Mouse (Mus musculus) stomach, embryonic 16.5 days (tissue): ENCODE results near the gene Gm3250. TPM values are rescaled to one million over a fixed set of nuclear protein-coding genes. Genes with fewer than 3 reads are reported as not detected.
"Not testable (repeated sequence)": the region's sequence is repeated elsewhere in the genome, so short reads cannot be mapped to it uniquely, and the experiment has no call there.

ENCODE experiments used
- ATAC-seq: fragments of 200-750 bp; cut with Nextera tagmentation; 2 replicates; pipeline ENCODE4 v1.8.0; 2017; ENCODE audit warnings: moderate number of reproducible peaks, moderate TSS enrichment; ENCODE audit not compliant: insufficient read depth, low FRiP score
- H3K27ac ChIP-seq: fragments of 300-500 bp; sonication (generic); 2 replicates; pipeline ENCODE4 v1.5.1; 2014; ENCODE audit warnings: low read length
- H3K27me3 ChIP-seq: fragments of 300-500 bp; sonication (generic); 2 replicates; pipeline ENCODE4 v1.6.1; 2014; ENCODE audit warnings: low read length, control low read depth, mixed read lengths; ENCODE audit not compliant: control insufficient read depth, insufficient read depth
- H3K36me3 ChIP-seq: fragments of 300-500 bp; sonication (generic); 2 replicates; pipeline ENCODE4 v1.6.1; 2014; ENCODE audit warnings: low read length; ENCODE audit not compliant: control insufficient read depth, insufficient read depth
- H3K4me1 ChIP-seq: fragments of 300-500 bp; sonication (generic); 2 replicates; pipeline ENCODE4 v1.6.1; 2014; ENCODE audit warnings: low read length, control low read depth, mixed read lengths; ENCODE audit not compliant: control insufficient read depth, insufficient read depth
- H3K4me2 ChIP-seq: fragments of 300-500 bp; sonication (generic); 2 replicates; pipeline ENCODE4 v1.6.1; 2014; ENCODE audit warnings: low read depth, low read length, mixed read lengths
- H3K4me3 ChIP-seq: fragments of 300-500 bp; sonication (generic); replicated peaks from 2 replicates; pipeline ENCODE4 v1.5.1; 2014; ENCODE audit warnings: mild to moderate bottlenecking, low read length
- H3K9ac ChIP-seq: fragments of 300-500 bp; sonication (generic); 2 replicates; pipeline ENCODE4 v1.6.1; 2014; ENCODE audit warnings: low read length
- H3K9me3 ChIP-seq: fragments of 300-500 bp; sonication (generic); replicated peaks from 2 replicates; pipeline ENCODE4 v1.6.1; 2016; ENCODE audit warnings: low read length, control low read depth; ENCODE audit not compliant: control insufficient read depth
- WGBS: fragments of 180-500 bp; shearing (Covaris S2); extraction: QIAGEN DNeasy Blood & Tissue Kit; methylation state at CpG from one replicate; pipeline ENCODE4 v1.1.7; 2014; 5-methylcytosine and 5-hydroxymethylcytosine counted together
- polyA plus RNA-seq: library from polyadenylated mRNA; unstranded; fragments of >200 nt; fragmentation: Nextera tagmentation; extraction: Ambion mirVana; gene quantifications from 2 replicates; pipeline ENCODE4 v1.2.1, GENCODE M21; 2015

Gm3250 gene
- polyA plus RNA-seq, 1 experiment from 2014 or later = not detected

- Histone ChIP-seq H3K4me1 (no peaks in the 10 kb centered on the region), H3K4me3 (no peak overlapping the region), H3K9ac (no peak overlapping the region), H3K4me2 (no peak overlapping the region), H3K27me3 (no peaks in the 10 kb centered on the region), H3K27ac (no peak overlapping the region), H3K9me3 (no peaks in the 10 kb centered on the region), H3K36me3 (no peaks in the 10 kb centered on the region)
- no peak for ATAC-seq
- WGBS = 75% methylated on average over 1 of the region's 1 CpGs
Measured at GRCm38 (mm10) chr10:77769727-77770126, 12.6 kb downstream of the Gm3250 start.

- H3K27ac ChIP-seq, H3K36me3 ChIP-seq: not testable (repeated sequence)
- no CpG with 5 or more reads among the region's 1 CpGs for WGBS
Measured at GRCm38 (mm10) chr10:77759582-77759981, 22.8 kb downstream of the Gm3250 start, which contains the start of gene Gm3233. Gm3233 (minus strand) TSS chr10:77759682.

GRCm38 (mm10) chr10:77753448-77753847 lies 28.9 kb downstream of the Gm3250 start:
- no peak for ATAC-seq
- H3K36me3 ChIP-seq = no peaks in the 10 kb centered on the region
- H3K27ac ChIP-seq = no peak overlapping the region
- H3K4me1 ChIP-seq = no peaks in the 10 kb centered on the region
- H3K4me3 ChIP-seq = no peak overlapping the region
- no peaks in the 10 kb centered on the region for H3K9me3 ChIP-seq
- no peak overlapping the region for H3K9ac ChIP-seq
- no peak overlapping the region for H3K4me2 ChIP-seq
- H3K27me3 ChIP-seq = no peaks in the 10 kb centered on the region

More at GRCm38 (mm10) chr10:77759582-77759981, 22.8 kb downstream of the Gm3250 start, which contains the start of gene Gm3233:
- not testable (repeated sequence) for ATAC-seq, H3K4me1 ChIP-seq, H3K9ac ChIP-seq, H3K4me2 ChIP-seq, H3K27me3 ChIP-seq, H3K4me3 ChIP-seq, H3K9me3 ChIP-seq

- not testable (repeated sequence) for H3K4me3 ChIP-seq, H3K9ac ChIP-seq, H3K36me3 ChIP-seq, H3K27ac ChIP-seq, H3K27me3 ChIP-seq, ATAC-seq, H3K9me3 ChIP-seq, H3K4me1 ChIP-seq, H3K4me2 ChIP-seq
- WGBS = 51% methylated on average over 3 of the region's 3 CpGs
Measured at GRCm38 (mm10) chr10:77752312-77752711, 30.0 kb downstream of the Gm3250 start.

- not testable (repeated sequence) for H3K4me3 ChIP-seq, ATAC-seq, H3K36me3 ChIP-seq, H3K9me3 ChIP-seq, H3K4me2 ChIP-seq, H3K4me1 ChIP-seq, H3K9ac ChIP-seq, H3K27me3 ChIP-seq, H3K27ac ChIP-seq
- 87% methylated on average over 1 of the region's 1 CpGs for WGBS
Measured at GRCm38 (mm10) chr10:77751254-77751653, 31.1 kb downstream of the Gm3250 start, which contains the start of gene Gm9736. Gm9736 (minus strand) TSS chr10:77751354.

- not testable (repeated sequence) for H3K9me3 ChIP-seq
- WGBS = 86% methylated on average over 1 of the region's 1 CpGs
Measured at GRCm38 (mm10) chr10:77750686-77751085, 31.7 kb downstream of the Gm3250 start.

GRCm38 (mm10) chr10:77741924-77742688 lies 40.2 kb downstream of the Gm3250 start, which contains the start of gene Gm18596:
Gm18596 (minus strand) TSS chr10:77742638.
- not testable (repeated sequence) for ATAC-seq
- WGBS = 48% methylated on average over 4 of the region's 5 CpGs

More at GRCm38 (mm10) chr10:77750686-77751085, 31.7 kb downstream of the Gm3250 start:
- H3K4me2 ChIP-seq, H3K4me3 ChIP-seq, H3K36me3 ChIP-seq, H3K27ac ChIP-seq, H3K4me1 ChIP-seq, H3K27me3 ChIP-seq, ATAC-seq, H3K9ac ChIP-seq: not testable (repeated sequence)

GRCm38 (mm10) chr10:77738929-77739328 lies 43.4 kb downstream of the Gm3250 start:
- Histone ChIP-seq H3K27ac (no peak overlapping the region), H3K4me3 (no peak overlapping the region), H3K9ac (no peak overlapping the region), H3K4me1 (no peaks in the 10 kb centered on the region), H3K36me3 (no peaks in the 10 kb centered on the region), H3K27me3 (no peaks in the 10 kb centered on the region), H3K4me2 (no peak overlapping the region), H3K9me3 (peaks cover 6% of the 10 kb centered on the region; the same call in 1 of the 2 replicates)
- no peak for ATAC-seq
- WGBS = 86% methylated on average over 4 of the region's 4 CpGs

More at GRCm38 (mm10) chr10:77741924-77742688, 40.2 kb downstream of the Gm3250 start, which contains the start of gene Gm18596:
- not testable (repeated sequence) for H3K4me1 ChIP-seq, H3K27ac ChIP-seq, H3K4me3 ChIP-seq, H3K9ac ChIP-seq, H3K4me2 ChIP-seq, H3K27me3 ChIP-seq, H3K9me3 ChIP-seq, H3K36me3 ChIP-seq

- WGBS = 91% methylated on average over 1 of the region's 1 CpGs
- no peak for ATAC-seq
- Histone ChIP-seq H3K9ac (no peak overlapping the region), H3K27ac (no peak overlapping the region), H3K9me3 (peaks cover 6% of the 10 kb centered on the region; the same call in 1 of the 2 replicates), H3K4me2 (no peak overlapping the region), H3K27me3 (no peaks in the 10 kb centered on the region), H3K36me3 (no peaks in the 10 kb centered on the region), H3K4me1 (no peaks in the 10 kb centered on the region), H3K4me3 (no peak overlapping the region)
Measured at GRCm38 (mm10) chr10:77735928-77736327, 46.4 kb downstream of the Gm3250 start.
